In genomic region chr5:118769143-118769542, GRCm38 (mm10) we compare ENCODE assay signal across 15 mouse cellular contexts.
DNase-seq lines count a peak whose midpoint lies in the region; ATAC-seq and TF ChIP-seq lines count a peak whose summit lies in the region.
"Had no signal": no experiment of that assay in that cellular context is flagged by ENCODE, and none has a peak within 500 bp of the region (broad histone marks: within the 10 kb centered on the region; RNA-seq: fewer than 3 reads in every experiment).

No protein-coding gene starts in this region.

- H3K27me3 ChIP-seq in embryonic facial prominence, embryonic 10.5 days (replicated peaks; ENCODE audit: low read depth, poor library complexity, severe bottlenecking) = peaks cover 22% of the 10 kb centered on the region; the same call in 1 of the 2 replicates
- no peaks in the 10 kb centered on the region for H3K27me3 ChIP-seq in forebrain, postnatal 0 days (ENCODE audit: insufficient read depth, low read length)
- no peaks in the 10 kb centered on the region for H3K27me3 ChIP-seq in limb, embryonic 11.5 days (ENCODE audit: control insufficient read depth, insufficient read depth, low read length)

- no peak overlapping the region for H3K9ac ChIP-seq in forebrain, postnatal 0 days
- H3K9ac ChIP-seq in limb, embryonic 11.5 days (ENCODE audit: low read length) = no peak overlapping the region
- H3K9ac ChIP-seq: kidney, embryonic 15.5 days; liver, postnatal 0 days had no signal

- H3K4me3 ChIP-seq in embryonic facial prominence, embryonic 10.5 days = no peak overlapping the region
- no peak overlapping the region for H3K4me3 ChIP-seq in forebrain, postnatal 0 days (ENCODE audit: low read depth, low read length)
- no peak overlapping the region for H3K4me3 ChIP-seq in limb, embryonic 11.5 days (ENCODE audit: low read depth, low read length)
- H3K4me3 ChIP-seq: kidney, embryonic 15.5 days; megakaryocyte, embryonic 14.5 days had no signal

- WGBS in embryonic facial prominence, embryonic 10.5 days = 39% methylated on average over 6 of the region's 6 CpGs
- 13% methylated on average over 6 of the region's 6 CpGs for WGBS in forebrain, postnatal 0 days
- 26% methylated on average over 6 of the region's 6 CpGs for WGBS in limb, embryonic 11.5 days

- DNase-seq in Muller cell, postnatal 12 days (ENCODE audit: inconsistent ontology term) = peak; percentile 83
- peak; percentile 39 for DNase-seq in embryonic facial prominence, embryonic 10.5 days (ENCODE audit: low spot score)
- DNase-seq in forebrain, postnatal 0 days = no peak
- DNase-seq in limb, embryonic 11.5 days (ENCODE audit: low spot score) = peak; percentile 43
- no peak for DNase-seq in testis, postnatal 10 days (ENCODE audit: low spot score)
- DNase-seq: cerebellum, postnatal 10 days; gastrocnemius, postnatal 25 days; left cerebral cortex, postnatal 4 days; liver, postnatal 0 days; right cerebral cortex, postnatal 14 days; thymus, adult 2 months had no signal

- no peak overlapping the region for H3K4me2 ChIP-seq in forebrain, postnatal 0 days (ENCODE audit: low read depth)
- no peak overlapping the region for H3K4me2 ChIP-seq in limb, embryonic 11.5 days (ENCODE audit: low read depth, severe bottlenecking)
- H3K4me2 ChIP-seq: kidney, embryonic 15.5 days had no signal

- peak; percentile 77 for ATAC-seq in forebrain, postnatal 0 days
- ATAC-seq in limb, embryonic 11.5 days (ENCODE audit: insufficient number of reproducible peaks, low FRiP score, low TSS enrichment, low read depth) = peak; percentile 55; the same call in 1 of the 2 replicates
- no peak for ATAC-seq in activated CD4-positive, CD25-positive, alpha-beta regulatory T cell, adult 4 months
- no peak for ATAC-seq in frontal cortex, adult (ENCODE audit: low TSS enrichment)
- ATAC-seq: liver, postnatal 0 days had no signal

- H3K9me3 ChIP-seq in embryonic facial prominence, embryonic 10.5 days = no peaks in the 10 kb centered on the region
- H3K9me3 ChIP-seq in forebrain, postnatal 0 days (ENCODE audit: low read length) = no peaks in the 10 kb centered on the region
- no peaks in the 10 kb centered on the region for H3K9me3 ChIP-seq in limb, embryonic 11.5 days (ENCODE audit: control insufficient read depth, low read length)
- H3K9me3 ChIP-seq: kidney, embryonic 15.5 days; megakaryocyte, embryonic 14.5 days had no signal

- no peak overlapping the region for H3K27ac ChIP-seq in embryonic facial prominence, embryonic 10.5 days (replicated peaks)
- H3K27ac ChIP-seq in forebrain, postnatal 0 days (ENCODE audit: low read depth, low read length) = no peak overlapping the region
- 0 out of 2 replicates have a peak overlapping the region, but pooled peaks have one; percentile 2 for H3K27ac ChIP-seq in limb, embryonic 11.5 days (replicated peaks; ENCODE audit: low read depth, low read length)
- H3K27ac ChIP-seq: kidney, embryonic 15.5 days had no signal

- TF ChIP-seq CTCF in forebrain, postnatal 0 days (IDR thresholded peaks at IDR 0.05; ENCODE audit: low read depth) = no peak

- peaks cover 8% of the 10 kb centered on the region for H3K36me3 ChIP-seq in embryonic facial prominence, embryonic 10.5 days (replicated peaks)
- H3K36me3 ChIP-seq in forebrain, postnatal 0 days (ENCODE audit: insufficient read depth) = peaks cover 4% of the 10 kb centered on the region; the same call in 1 of the 2 replicates
- H3K36me3 ChIP-seq in limb, embryonic 11.5 days (ENCODE audit: control insufficient read depth, insufficient read depth, low read length) = peaks cover 2% of the 10 kb centered on the region; the same call in 1 of the 2 replicates
- H3K36me3 ChIP-seq: kidney, embryonic 15.5 days had no signal

- peaks cover 11% of the 10 kb centered on the region for H3K4me1 ChIP-seq in embryonic facial prominence, embryonic 10.5 days
- H3K4me1 ChIP-seq in forebrain, postnatal 0 days (ENCODE audit: insufficient read depth) = 0 out of 2 replicates have a peak, but pooled peaks cover 3% of the 10 kb centered on the region
- peaks cover 4% of the 10 kb centered on the region for H3K4me1 ChIP-seq in limb, embryonic 11.5 days (ENCODE audit: control insufficient read depth, insufficient read depth, low read length)

Comparison
In these comparisons a context has a peak if more than half of its experiments do, and no peak if none do; other contexts are left out.
1. DNase-seq: peak in Muller cell, postnatal 12 days (single experiment), embryonic facial prominence, embryonic 10.5 days (single experiment) and limb, embryonic 11.5 days (single experiment); none in forebrain, postnatal 0 days (single experiment) and testis, postnatal 10 days (single experiment).
2. ATAC-seq: peak in forebrain, postnatal 0 days (single experiment) and limb, embryonic 11.5 days (single experiment); none in activated CD4-positive, CD25-positive, alpha-beta regulatory T cell, adult 4 months (single experiment) and frontal cortex, adult (single experiment).